Mouse (Mus musculus): ENCODE data around the gene Nsl1. TPM values are rescaled to one million over a fixed set of nuclear protein-coding genes. Genes with fewer than 3 reads are reported as not detected.

Nsl1 gene
- total RNA-seq, 2 experiments from 2014 or later, result 9.9 to 23.1 TPM

DNA sequence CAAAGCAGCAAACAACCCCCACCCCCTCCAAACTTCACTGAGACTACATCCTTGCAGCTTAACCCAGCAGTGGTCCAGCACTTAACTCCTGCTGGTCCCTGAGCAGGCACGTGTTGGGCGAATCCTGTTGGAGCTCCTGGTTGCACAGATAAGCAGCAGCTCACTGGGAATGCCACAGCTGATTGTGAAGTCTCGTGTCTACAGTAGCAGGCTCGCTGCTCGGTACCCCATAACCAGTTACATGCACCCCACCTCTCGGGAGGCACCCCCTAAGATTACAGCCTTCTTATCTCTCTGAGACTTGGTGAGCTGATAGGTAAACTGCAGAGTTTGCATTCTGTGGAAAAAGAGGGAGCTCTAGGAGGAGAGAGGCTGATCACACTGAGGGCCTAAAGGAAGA is 26.5 kb downstream of the Nsl1 start:
- ATAC-seq (replicated peaks; ENCODE audit: poor library complexity), result no peak

DNA sequence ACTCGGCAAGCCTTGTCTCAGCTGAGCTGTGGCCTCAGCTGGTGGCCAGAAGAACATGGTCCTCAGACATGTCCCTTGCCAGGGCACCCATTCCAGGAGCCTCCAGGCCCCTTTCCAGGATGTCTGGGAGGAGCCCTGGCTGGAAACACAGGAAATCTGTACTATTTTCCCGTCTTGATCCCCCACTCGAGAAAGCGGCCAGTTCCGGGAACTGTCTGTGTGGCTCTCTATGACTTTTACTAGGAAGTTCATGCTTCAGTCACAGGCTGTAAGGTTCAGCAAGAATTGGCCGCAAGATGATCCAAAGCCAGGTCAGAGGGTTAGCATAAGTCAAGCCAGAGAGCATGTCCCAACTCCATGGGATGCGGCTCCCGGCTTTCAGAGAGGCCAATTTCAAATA is 29.2 kb downstream of the Nsl1 start:
- no peak for ATAC-seq (replicated peaks; ENCODE audit: poor library complexity)

DNA sequence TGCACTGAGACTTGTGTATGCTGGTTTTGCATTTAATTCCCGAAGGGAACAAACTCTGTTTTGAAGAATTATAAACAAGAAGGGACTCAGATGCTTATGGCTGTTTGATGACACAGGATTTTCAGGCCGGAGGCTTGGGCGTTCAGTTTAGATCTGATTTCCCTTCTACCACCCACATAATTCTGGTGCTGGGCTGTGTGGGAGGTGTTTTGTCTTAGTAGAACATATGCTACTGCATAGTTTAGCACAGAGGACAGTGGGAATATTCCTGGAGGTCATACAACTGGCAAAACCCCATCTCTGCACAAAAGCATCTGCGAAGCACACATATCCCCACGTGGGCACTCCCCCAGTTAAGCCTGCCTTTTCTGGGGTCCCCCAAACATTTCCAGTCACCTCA is 30.8 kb downstream of the Nsl1 start:
- ATAC-seq (replicated peaks; ENCODE audit: poor library complexity), result no peak

DNA sequence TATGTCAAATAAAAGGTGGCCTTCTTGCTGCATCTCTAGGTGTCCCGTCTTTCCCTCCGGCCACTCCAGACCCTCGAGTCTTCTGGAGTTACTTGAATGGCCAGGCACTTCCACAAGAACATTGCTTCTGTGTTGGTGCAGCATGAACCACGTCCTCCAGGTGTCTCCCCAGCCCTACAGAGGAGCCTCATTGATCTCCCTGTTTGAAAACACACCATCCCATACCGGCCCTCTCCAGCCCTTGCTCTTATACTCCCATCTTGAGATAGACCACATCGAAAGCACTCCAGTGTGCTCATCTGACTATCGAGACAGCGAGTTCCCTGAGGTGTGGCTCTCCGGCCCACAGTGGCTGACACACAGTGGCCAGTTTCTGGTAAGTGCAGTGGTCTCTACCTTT is 32.2 kb downstream of the Nsl1 start:
- peak; percentile 40; the same call in 1 of the 2 replicates for ATAC-seq (replicated peaks; ENCODE audit: poor library complexity)

DNA sequence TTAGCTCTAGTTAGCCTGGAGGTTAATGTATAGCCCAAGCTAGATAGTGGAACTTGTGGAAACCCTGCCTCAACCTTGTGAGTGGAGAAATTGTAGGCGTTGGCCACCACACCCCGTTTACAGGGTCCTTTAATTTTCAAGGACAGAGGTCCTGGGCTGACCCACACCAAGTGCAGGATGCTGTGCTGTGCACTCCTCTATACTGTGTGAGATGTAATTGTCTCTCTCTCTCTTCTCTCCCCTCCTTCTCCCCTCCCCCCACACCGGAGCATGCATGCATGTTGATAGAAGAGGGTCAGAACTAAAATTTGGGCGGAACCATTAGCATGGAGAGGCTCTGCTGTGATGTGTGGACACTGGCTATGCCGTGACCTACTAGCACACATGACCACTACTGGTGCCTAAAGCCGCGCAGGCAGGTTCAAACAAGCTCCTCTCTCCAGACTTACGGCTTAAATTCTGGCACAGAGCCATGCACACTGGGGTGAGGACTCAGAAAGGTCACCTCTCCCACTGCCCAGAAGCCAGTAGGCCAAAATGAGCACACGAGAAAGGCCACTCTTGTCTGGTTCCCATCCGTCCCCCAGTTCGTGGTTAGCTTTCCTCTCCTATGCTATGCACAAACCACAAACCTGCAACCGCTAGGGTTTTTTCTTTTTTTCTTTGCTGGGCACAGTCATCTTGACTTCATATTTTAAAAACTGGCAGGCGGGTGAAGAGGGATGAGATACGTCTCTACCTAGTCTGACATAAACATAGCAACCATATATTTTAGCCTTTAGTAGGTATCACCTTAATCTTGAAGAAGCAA is 34.3 kb downstream of the Nsl1 start:
- ATAC-seq (replicated peaks; ENCODE audit: poor library complexity), result peak; percentile 52

DNA sequence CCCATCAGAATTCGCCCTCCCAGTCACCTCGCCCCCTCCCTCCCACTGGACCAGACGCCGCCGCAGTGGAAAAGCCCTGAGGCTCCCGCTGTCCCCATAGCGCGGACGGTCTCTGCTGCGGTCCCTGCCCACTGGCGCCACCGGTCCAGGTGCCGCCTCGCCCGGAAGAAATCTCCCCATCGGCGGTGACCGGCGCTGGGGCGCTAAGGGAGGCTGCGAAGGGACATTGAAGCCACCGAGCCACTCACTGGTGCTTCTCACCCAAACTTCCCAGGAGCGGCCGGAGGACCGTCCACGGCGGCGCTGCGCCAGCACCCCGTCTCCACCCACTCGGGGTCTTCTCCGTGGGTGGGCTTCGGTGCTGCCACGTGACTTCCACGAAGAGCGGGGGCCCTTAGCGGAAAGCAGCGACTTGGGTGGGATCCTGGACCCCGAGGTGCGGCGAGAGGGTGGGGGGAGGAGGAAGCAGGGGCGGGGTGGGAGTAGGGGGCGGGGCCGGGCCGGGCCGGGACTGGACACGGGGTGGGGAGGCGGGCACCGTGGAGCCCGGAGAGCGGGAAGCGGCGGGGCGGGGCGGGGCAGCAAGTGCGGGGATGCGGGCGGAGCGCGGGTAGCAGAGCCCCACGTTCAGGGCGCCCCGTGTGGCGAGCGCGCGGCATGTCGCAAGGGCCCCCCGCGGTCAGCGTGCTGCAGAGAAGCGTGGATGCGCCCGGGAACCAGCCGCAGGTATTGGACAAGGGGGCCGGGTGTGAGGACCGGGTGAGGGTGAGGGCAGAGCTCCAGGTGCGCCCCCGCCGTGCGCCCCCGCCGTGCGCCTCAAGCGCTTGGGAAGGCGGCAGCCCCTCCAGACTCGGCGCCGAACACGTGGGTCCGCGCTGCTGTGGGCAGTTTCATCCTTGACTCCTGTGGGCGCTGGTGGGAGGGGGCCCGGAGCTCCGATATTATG is 35.3 kb downstream of the Nsl1 start, which contains the start of gene Batf3:
Gene Batf3, plus strand, starts transcription at position 46 of the 946 bp plus-strand sequence.
- peak; percentile 63 for ATAC-seq (replicated peaks; ENCODE audit: poor library complexity)

DNA sequence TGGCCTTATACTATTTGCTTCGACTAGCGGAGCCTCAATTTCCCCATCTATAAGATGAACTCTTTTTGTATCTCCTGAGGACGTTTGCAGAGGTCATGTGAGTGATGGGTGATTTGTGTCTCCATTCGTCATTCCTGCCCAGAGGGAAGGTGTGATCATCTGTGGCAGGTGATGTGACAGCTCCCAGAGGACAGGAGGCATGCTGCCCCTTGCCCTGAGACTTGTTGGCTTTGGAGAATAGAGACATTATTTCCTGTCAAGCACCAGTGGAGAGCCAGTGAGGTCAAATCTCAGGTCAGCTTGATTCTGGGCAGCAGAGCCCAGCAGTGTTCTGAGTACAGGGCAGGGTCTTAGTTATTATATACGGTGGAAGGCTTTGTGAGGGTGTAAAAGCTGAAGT is 36.3 kb downstream of the Nsl1 start:
- ATAC-seq (replicated peaks; ENCODE audit: poor library complexity), result no peak

DNA sequence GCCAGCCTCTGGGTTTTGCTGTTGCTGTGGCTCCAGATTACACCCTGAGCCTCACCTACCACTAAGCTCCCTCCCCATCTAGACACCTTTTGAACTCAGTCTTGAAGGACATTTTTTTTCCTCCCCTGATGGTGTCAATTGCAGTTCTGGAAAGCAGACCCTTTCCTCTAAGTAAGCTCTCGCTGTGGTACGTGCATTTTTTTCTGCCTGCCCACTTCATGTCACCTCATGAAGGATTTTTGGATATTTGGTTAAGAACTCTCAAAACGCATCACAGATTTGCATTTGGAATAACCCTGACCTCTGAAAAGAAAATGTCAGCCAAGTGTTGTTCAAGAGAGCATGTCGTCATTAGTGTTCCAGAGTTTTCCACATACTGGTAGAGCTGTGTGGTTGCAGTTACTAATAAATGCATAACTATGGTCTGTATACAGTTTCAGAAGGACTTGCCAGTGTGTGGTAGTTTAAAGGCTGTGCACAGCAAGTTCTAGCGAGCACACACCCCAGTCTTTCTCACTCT is 37.0 kb downstream of the Nsl1 start:
- ATAC-seq (replicated peaks; ENCODE audit: poor library complexity), result no peak

DNA sequence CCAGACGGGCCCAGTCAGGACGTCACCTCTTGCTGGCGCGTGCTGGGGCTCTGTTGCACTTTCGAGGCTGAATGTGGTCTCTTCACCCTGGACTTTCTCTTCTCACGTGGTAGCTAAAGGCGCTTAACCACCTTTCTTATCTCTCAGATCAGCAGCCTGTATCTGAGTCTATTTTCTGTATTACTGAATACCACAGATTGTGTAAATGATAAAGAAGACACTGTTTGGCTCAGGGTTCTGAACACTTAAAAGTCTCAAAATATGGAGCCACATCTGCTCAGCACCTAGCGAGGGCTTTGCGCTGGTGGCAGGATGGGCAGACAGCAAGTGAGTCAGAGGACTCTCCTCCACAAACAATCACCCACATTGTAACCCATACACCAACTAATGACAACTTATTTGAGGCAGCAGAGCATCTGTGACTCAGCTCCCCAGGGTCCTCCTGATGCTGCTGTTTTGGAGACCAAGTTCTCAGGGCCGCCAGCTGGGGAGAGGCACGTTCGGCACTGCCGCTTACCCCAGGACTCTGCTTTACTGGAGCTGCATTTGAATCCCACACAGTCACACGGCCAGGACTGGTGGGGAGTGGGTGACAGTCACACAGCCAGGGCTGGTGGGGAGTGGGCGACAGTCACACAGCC is 40.0 kb downstream of the Nsl1 start:
- no peak for ATAC-seq (replicated peaks; ENCODE audit: poor library complexity)

DNA sequence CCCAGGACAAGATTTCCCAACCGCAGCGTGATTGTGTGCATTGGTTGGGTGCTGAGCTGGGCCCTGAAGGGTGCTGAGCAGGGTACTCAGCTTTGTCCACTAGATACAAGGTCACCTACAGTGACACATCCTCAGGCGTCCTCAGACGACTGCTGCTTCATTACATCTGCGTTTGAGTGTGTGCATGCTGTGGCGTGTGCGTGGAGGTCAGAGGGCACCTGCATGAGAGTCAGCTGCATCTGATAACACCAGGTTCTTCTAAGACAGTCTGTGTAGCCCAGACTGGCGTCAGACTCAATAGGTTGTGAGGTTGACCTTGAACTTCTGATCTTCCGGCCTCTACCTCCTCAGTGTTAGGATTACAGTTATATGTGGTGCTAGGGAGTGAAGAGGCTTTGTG is 42.4 kb downstream of the Nsl1 start:
- no peak for ATAC-seq (replicated peaks; ENCODE audit: poor library complexity)

DNA sequence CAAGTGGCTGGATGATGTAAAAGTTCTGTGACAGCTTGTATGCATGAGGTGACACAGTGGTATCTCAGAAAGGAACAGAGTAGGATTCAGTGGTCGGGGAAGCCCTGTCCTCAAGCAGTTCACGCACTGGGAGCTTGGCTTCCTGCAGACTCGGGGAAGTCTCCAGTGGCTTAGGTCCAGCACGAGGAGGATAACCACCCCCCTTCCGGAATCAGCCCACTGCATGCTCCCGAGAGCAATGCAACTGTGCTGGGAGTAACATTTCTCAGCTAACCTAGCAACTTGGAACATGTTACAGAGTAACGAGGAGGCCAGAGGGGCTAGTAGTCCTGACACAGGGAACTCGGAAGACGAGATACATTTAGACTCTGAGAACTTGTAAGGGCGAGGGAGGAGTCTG is 44.5 kb downstream of the Nsl1 start:
- ATAC-seq (replicated peaks; ENCODE audit: poor library complexity), result no peak

DNA sequence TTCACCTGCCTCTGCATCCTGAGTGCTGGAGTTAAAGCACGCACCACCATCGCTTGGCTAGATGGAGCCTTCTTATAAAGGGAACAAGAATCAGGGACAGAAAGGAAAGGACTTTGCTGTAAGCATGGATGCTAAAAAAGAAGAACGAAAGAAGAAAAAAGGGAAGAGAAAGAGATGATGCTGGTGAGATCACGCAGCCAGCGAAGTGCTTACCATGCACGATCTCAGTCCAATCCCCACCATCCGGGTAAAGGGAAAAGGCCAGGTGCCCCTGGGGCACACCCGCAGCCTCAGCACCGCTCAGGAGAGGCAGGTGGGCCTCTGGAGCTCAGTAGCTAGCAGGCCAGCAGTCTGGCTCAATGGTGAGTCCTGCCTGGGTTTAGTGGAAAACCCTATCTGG is 47.1 kb downstream of the Nsl1 start:
- no peak for ATAC-seq (replicated peaks; ENCODE audit: poor library complexity)

DNA sequence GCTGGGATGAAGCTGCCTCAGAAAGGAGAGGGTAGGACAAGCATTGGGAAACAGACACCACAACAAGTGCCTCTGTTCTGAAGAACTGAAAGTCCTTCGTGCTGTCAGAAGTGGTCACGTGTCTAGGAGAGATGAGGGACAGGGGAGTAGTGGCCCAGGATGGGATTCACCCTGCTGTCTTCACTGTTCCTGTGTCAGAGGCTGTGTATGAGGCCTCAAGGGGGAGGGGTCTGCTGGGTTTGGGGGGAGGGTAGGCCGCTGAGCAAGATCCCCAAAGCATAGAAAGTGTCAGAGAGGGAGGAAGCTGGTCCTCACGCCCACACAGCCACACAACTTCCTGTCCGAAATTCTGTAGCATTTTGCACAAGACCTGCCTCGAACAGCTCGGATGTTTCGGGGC is 48.3 kb downstream of the Nsl1 start:
- peak; percentile 77 for ATAC-seq (replicated peaks; ENCODE audit: poor library complexity)

DNA sequence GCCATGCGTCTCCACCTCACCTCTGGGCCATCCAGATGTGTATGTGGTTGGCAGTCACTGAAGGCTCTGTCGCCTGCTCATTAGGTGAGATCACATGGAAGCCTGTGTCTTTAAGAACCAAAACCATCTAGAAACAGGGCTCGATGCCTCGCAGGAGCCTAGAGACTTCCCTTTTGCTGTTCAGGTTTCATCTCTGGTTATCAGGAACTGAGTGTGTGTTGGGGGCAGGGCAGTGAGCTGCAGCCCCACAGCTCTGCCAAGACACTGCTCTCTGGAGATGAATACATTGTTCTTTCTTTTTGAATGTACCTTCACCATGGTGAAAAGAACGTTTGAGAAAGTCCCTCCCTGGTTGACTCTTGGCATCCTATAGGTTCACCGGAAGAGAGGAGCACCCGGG is 52.1 kb downstream of the Nsl1 start:
- ATAC-seq (replicated peaks; ENCODE audit: poor library complexity), result peak; percentile 55

DNA sequence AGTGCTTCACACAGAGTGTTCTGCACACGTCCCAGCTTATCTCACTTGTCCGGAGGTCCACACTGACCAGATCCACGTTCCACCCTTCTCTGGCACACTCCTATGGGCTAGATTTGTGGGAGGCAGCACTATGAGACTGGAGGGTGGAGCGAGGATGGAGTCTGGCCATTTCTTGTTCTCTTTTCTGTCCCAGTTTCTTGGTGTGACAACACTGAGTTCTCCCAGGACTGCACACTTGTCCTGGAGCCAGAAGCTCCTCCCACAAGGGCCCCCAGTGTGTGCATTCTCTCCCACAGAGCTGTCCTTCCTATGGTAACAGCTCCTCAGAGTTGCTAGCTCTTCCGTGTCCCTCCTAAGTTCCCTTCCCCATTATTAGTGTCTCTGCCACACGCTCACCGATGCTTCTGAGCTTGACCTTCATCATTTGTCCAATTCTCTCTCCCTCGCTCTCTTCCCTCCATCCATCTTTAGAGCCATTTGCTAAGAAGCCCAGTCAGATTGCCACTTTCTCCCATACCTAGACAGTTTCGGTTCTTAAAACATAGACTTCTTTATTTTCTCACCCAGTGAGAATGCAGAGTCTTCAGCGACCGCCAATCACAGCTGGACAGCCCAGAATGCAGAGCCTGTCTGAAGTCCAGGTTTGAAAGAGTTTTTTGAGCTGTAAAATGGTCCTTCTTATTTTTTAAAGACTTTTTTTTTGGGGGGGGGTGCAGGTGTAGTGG is 52.9 kb downstream of the Nsl1 start:
- ATAC-seq (replicated peaks; ENCODE audit: poor library complexity), result no peak

DNA sequence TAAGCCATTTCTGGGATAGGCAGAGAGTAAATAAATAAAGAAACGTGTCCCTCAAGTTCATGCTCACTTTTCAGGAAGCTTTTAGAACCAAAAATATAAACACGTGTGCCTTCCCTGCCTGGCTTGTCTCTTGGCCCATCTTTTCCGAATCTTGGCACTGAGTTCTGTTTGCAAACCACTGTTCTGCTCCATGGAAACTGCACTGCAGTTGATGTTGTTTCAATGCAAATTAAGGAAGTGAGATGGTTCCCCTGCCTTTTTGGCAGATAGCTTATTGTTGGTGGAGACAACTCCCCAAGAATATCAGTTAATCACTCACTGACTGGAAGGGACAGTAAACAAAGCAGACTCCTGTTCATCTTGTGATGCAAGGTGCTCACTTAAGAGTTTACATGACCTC is 59.9 kb downstream of the Nsl1 start:
- peak; percentile 25 for ATAC-seq (replicated peaks; ENCODE audit: poor library complexity)

DNA sequence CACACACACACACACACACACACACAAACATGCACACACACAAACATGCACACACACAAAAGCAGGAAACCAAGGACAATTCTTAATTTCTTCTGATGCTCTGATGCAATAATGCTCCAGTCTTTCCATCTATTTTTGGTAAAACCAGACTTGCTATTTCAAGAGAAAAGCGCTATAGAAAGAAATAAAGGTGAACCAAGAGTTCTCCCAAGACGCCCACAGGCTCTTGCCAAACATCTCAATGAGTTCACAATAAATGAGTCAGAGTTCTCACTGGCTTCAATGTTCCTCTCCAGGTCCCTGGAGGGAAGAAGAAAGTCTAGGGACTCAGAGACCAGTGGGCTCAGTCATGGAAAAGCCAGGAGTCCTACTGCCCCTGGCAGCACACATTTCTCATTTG is 60.9 kb downstream of the Nsl1 start:
- ATAC-seq (replicated peaks; ENCODE audit: poor library complexity), result 0 out of 2 replicates have a peak, but pooled peaks have one; percentile 9

DNA sequence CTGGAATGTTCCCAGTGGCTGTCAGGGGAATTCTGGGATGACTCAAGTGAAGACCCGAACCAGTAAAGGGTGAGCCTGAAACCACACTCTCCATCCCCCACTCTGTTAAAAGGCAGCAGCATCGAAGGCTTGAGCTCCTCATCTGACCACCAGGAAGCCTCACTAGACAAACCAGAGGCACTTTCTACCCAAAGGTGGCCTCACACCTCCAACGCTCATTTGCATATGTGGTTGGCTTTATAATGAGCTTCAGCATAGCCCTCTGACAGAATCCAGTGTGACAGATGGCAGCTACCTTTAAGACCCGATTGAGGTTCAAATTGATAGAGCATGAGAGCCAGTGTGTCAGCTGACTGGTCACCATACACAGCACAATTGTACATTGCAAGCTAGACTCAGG is 61.5 kb downstream of the Nsl1 start:
- no peak for ATAC-seq (replicated peaks; ENCODE audit: poor library complexity)

DNA sequence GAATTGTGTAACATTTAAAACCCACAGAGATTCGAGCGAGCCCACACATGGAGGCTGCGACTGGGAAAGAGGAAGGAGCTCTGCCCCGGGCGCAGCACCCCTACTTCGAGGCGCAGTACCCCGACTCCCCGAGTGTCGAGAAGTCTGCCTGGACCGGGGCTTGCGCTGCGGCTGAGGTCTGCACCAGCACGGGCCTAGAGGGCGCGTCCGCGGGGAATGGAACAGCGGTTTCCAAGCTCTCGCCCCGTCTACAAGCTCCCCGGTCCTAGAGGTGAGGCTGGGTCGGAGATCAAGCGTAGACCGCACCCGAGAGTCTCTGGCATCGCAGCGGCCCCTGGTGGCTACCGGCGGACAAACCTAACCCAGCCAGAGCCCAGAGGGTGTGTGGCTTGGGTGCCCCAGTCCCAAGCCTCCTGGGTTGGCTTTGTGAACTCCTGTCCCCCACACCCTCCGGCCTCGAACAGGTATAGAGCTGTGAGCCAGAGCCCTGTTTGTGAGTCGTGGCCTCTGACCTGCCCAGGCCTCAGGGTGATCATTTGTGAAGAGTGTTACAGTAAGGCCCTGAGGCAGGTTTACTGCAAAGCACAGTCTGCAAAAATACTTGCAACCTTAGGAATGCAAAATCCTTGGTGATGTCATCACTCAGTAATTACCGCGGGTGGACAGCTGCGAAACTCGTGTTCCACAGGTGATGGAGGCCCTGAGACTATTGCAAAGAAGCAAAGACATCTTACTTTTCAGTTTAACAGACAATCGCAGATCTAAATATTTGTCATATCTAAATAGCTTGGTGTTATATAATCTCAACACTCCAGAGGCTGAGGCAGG is 63.2 kb downstream of the Nsl1 start:
- peak; percentile 90 for ATAC-seq (replicated peaks; ENCODE audit: poor library complexity)

DNA sequence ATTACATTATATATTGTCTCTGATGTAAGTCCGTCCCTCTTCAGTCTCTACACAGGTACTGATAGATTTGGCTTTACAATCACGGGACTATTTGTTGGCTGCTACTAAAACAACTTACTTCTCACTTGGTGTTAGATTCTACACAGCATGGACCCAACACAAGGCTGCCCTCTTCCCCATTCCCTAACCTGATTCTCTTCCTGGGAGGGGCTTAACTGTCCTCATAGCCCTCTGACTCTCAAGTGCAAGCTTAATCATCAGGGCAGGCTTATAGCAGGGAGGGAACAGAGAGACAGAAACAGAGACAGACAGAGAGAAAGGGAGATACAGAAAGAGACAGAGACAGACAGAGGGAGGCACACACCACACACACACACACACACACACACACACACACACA is 68.9 kb downstream of the Nsl1 start:
- ATAC-seq (replicated peaks; ENCODE audit: poor library complexity), result peak; percentile 20; the same call in 1 of the 2 replicates
